Mouse (Mus musculus) urinary bladder, adult 18-20 months (tissue): ENCODE measurements around the gene Srsf10.

Experiments used
- DNase-seq, 2 experiments: peaks; one replicate each; pipeline ENCODE4 v3.0.0; 2022; ENCODE audit warnings: low spot score in 2 of 2, mixed read lengths in 2 of 2

Srsf10 gene

GRCm38 (mm10) chr4:135884531-135884930, 29.0 kb downstream of the Srsf10 start:
- DNase-seq: no peak

DNA sequence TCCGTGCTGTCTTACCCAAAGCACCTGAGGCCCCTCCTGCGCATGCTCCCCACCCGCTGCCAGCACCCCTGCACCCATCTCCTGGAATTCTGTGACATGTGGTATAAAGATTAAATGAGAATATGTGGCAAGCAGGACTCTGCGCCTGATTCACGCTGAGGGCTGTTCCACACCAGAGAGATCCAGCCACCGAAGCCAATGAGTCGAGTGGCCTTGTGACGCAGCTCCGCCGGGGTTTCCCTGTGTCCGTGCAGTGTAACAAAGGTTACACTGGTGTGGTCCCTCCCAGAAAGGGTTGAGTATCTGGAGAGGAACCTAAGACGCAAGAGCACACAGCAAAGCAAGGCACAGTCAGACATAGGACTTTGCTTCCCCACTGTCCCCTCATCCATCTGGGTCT, 30.1 kb downstream of the Srsf10 start:
- no peak for DNase-seq

DNA sequence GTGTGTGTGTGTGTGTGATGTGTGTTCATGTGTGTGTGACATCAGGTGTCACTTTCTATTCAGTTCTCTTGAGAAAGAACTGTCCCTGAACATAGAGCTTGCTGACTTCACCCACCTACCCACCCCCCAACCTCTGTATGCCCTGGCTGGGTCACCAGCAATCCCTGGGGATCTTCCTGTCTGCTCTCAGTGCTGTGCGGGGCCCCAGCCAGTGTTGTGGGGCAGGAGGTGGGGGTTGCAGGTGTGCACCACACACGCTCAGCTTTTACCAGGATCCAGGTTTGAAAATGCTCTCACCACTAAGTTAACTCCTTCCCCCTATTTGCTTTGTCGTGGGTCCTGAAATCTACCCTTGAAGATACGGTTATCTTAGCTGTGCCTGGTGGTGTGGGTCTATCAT, 30.6 kb downstream of the Srsf10 start:
- DNase-seq: no peak

- DNase-seq: no peak
These were observed 33.0 kb downstream of the Srsf10 start for GRCm38 (mm10) chr4:135888448-135889057.

GRCm38 (mm10) chr4:135889146-135889883, 33.8 kb downstream of the Srsf10 start:
- DNase-seq: no peak

DNA sequence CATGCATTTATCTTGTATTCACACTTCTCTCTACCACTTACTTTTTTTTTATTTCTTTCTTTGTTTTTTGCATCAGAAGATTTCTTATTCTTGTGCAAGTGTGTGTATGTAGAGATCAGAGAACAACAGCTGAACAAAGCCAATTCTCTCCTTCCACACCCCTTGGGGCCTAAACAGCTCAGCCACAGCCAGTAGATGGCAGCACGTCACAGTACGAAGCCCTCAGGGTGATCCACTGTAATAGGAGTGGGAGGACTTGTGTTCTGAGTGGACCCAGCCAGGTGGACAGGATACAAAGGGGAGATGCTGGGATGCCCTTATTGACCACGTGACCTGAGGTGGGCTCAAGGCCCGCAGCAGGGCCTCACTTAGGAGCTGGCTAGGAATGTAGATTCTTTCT, 34.3 kb downstream of the Srsf10 start:
- DNase-seq: peak; percentile 60 to 62

- DNase-seq: no peak
These were observed 36.0 kb downstream of the Srsf10 start for GRCm38 (mm10) chr4:135891539-135891938.

DNA sequence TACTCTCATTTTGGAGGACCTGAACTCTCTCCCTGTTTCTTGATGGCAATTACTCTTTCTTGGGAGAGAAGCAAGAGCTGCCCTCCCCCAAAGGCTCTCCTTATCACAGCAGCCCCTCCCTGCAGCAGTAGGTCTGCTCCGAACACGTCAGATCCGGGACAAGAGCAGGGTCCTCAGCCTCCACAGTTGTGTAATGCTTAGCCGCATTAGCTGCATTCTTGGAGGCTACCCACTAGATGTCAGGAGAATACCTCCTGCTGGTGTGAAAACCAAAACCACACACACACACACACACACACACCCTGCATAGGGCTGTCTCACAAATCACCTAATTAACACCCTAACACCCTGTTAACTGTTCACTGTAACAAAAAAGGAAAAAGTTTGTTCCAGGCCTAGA, 37.3 kb downstream of the Srsf10 start:
- DNase-seq: no peak

GRCm38 (mm10) chr4:135895071-135895571, 39.6 kb downstream of the Srsf10 start, which contains the start of gene Cnr2:
TSS of gene Cnr2 (plus strand) at chr4:135895394.
- no peak for DNase-seq

DNA sequence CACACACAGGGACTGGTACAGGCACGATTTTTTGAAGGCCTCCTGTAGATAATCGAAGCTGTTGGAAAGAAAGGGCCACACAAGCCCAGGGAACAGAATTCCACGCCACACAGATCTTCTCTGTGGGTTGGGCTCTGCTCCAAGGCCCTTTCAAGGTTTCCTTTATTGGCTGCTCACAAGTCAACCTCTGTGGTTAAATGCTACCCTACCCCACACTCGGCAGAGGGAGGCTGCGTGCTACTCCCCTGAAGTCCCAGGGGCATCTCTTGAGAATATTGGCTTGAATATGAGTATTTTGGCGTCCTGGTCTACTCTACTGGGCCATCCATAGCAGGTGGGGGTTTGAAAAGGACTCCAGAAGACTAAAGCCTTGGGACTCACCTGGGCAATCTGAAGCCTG, 40.6 kb downstream of the Srsf10 start:
- DNase-seq: no peak

- no peak for DNase-seq
These were observed 43.0 kb downstream of the Srsf10 start for GRCm38 (mm10) chr4:135898380-135899049.

GRCm38 (mm10) chr4:135899050-135899448, 43.5 kb downstream of the Srsf10 start:
- no peak for DNase-seq

- DNase-seq: no peak
These were observed 44.5 kb downstream of the Srsf10 start for GRCm38 (mm10) chr4:135900008-135900407.

DNA sequence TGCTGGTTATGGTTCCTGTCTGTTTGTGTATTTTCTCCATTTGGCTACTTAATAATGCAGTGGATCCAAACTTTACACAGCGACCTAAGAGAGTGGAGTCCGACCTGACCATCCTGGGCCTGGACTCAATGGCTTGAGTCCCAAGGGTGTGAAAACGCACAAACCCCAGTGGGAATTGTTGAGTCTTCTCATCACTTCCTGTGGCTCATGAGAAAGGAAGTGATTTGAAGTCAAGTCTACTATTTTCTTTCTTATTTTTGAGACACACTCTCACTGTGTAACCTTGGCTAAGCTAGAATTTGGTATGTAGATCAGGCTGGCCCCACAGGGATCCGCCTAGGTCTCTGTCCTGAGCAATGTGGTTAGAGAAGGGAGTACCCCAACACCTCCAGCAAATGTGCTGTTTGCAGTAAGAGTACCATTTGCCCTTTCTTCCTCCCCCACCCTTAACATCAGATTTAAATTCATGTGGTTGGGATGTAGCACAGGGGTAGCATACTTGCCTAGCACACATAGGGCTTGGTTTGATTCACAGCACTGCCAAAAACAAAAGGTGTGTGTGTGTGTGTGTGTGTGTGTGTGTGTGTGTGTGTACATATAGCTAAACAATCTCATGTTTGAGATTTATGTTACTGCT, 47.2 kb downstream of the Srsf10 start:
- no peak for DNase-seq

GRCm38 (mm10) chr4:135904810-135905209, 49.3 kb downstream of the Srsf10 start:
- no peak for DNase-seq

DNA sequence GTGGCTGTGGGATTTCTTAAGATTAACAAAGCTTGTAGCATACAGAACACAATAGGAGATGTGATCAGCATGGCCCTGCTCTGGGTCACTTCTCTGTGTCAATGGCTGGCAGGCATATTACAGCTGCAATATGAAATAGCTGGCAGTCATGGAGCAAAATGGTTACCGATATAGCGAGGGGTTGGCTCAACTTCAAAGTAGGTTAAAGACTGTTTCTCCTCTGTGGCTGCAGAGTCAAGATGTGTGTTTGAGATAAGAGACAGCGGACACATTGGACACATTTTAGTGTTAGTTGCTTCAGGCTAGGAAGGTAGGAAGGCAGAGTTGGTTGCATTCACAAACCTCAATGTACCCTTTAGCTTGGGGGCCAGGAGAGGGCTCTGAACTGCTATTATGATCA, 51.1 kb downstream of the Srsf10 start:
- DNase-seq: no peak

DNA sequence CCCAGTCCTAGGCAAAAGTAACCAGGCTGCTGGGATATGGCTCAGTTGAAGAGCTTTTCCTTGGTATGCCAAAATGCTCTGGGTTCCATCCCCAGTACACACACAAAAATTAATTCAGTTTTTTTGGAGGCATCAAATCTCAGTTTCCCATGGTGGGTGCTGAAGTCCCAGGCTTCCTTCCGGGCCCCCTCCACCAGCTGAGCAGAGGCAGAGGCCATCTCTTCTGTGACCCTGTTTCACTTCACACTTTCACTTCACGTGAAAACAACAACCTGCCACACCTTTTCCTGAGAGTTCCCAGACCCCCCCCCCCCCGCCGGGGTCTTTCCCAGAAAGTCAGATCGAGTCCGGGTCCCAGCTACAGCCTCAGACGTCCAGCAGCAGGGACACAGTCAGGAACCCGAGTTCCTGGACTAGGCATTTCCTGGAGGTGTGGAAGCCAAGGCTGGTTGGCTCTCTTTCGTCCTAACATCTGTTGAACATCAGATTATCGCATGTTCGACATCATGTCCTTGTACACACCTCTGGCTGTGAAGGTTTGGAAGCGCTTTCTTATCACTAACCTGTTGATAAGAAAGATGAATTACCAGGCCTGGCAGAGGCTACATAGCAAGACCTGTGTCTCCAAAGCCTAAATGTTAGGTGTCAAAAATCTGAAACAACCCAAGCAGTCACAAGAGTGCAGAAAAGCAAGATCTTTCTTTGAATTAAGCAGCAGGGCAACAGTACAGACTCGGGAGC, 53.9 kb downstream of the Srsf10 start:
- DNase-seq: no peak

DNA sequence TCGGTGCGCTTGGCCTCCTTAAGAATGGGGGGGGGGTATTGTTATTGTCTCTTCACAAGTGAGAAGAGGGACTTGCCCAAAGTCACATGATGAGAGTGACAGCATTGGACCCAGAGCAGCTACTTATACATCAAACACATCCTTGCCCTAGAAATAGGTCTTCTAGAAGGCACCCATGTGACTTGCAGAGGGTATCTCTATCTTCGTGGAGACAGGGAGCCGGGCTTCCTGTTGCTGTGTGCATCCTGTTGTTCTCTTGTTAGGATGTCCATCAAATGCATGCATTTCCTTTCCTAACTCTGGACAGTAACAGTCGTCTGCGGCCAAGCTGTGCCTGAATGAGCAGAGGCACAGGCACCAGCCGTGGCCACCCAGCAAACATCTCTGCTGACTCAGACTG, 56.0 kb downstream of the Srsf10 start:
- DNase-seq: no peak

GRCm38 (mm10) chr4:135912164-135912563, 56.6 kb downstream of the Srsf10 start:
- no peak for DNase-seq

GRCm38 (mm10) chr4:135912835-135913234, 57.3 kb downstream of the Srsf10 start:
- no peak for DNase-seq

GRCm38 (mm10) chr4:135913433-135913832, 57.9 kb downstream of the Srsf10 start:
- no peak for DNase-seq
